Mouse (Mus musculus): ENCODE data around the gene 2010109A12Rik. TPM values are rescaled to one million over a fixed set of nuclear protein-coding genes. Genes with fewer than 3 reads are reported as not detected.

The 2010109A12Rik gene
- polyA plus RNA-seq, 2 experiments: 0.47 to 1.0 TPM

- Histone ChIP-seq H3K4me3 (replicated peaks; ENCODE audit: low read length) (peak overlapping the region; percentile 85), H3K36me3 (ENCODE audit: control insufficient read depth, insufficient read depth, low read length) (peaks cover 3% of the 10 kb centered on the region; the same call in 1 of the 2 replicates), H3K4me2 (replicated peaks; ENCODE audit: low read depth, low read length, severe bottlenecking) (peak overlapping the region; percentile 44), H3K9me3 (ENCODE audit: control insufficient read depth, low read length) (no peaks in the 10 kb centered on the region), H3K4me1 (ENCODE audit: control insufficient read depth, insufficient read depth, low read length) (peaks cover 16% of the 10 kb centered on the region), H3K27ac (replicated peaks; ENCODE audit: low read depth, low read length) (peak overlapping the region; percentile 93), H3K27me3 (ENCODE audit: control insufficient read depth, insufficient read depth, low read length) (no peaks in the 10 kb centered on the region), H3K9ac (ENCODE audit: low read depth, low read length, severe bottlenecking) (peak overlapping the region; percentile 95)
- DNase-seq (ENCODE audit: low spot score) (peak; percentile 75), ATAC-seq (ENCODE audit: low FRiP score, low read depth) (peak; percentile 1; the same call in 1 of the 2 replicates)
- under 1% methylated on average over 6 of the region's 6 CpGs for WGBS
- TF ChIP-seq POLR2A (IDR thresholded peaks at IDR 0.05; ENCODE audit: borderline replicate concordance, extremely low read depth, insufficient read depth, insufficient read length): no peak
These were observed 659 bp downstream of the 2010109A12Rik start for GRCm38 (mm10) chr5:93207006-93207348.

- no peaks in the 10 kb centered on the region for H3K9me3 ChIP-seq (ENCODE audit: control insufficient read depth, low read length)
- H3K4me3 ChIP-seq (replicated peaks; ENCODE audit: low read length): no peak overlapping the region
- no peak overlapping the region for H3K4me2 ChIP-seq (replicated peaks; ENCODE audit: low read depth, low read length, severe bottlenecking)
- ATAC-seq (ENCODE audit: low FRiP score, low read depth) (no peak), DNase-seq (ENCODE audit: low spot score) (no peak)
- WGBS: 33% methylated on average over 1 of the region's 1 CpGs
- H3K27me3 ChIP-seq (ENCODE audit: control insufficient read depth, insufficient read depth, low read length): no peaks in the 10 kb centered on the region
- peaks cover 16% of the 10 kb centered on the region for H3K4me1 ChIP-seq (ENCODE audit: control insufficient read depth, insufficient read depth, low read length)
- no peak overlapping the region for H3K9ac ChIP-seq (ENCODE audit: low read depth, low read length, severe bottlenecking)
- no peak for TF ChIP-seq POLR2A (IDR thresholded peaks at IDR 0.05; ENCODE audit: borderline replicate concordance, extremely low read depth, insufficient read depth, insufficient read length)
- H3K36me3 ChIP-seq (ENCODE audit: control insufficient read depth, insufficient read depth, low read length): no peaks in the 10 kb centered on the region
- H3K27ac ChIP-seq (replicated peaks; ENCODE audit: low read depth, low read length): peak overlapping the region; percentile 93
These were observed 1.2 kb downstream of the 2010109A12Rik start for GRCm38 (mm10) chr5:93207555-93207954.

- Histone ChIP-seq H3K9ac (ENCODE audit: low read depth, low read length, severe bottlenecking) (no peak overlapping the region), H3K9me3 (ENCODE audit: control insufficient read depth, low read length) (no peaks in the 10 kb centered on the region), H3K4me2 (replicated peaks; ENCODE audit: low read depth, low read length, severe bottlenecking) (no peak overlapping the region), H3K27me3 (ENCODE audit: control insufficient read depth, insufficient read depth, low read length) (no peaks in the 10 kb centered on the region), H3K27ac (replicated peaks; ENCODE audit: low read depth, low read length) (no peak overlapping the region), H3K4me1 (ENCODE audit: control insufficient read depth, insufficient read depth, low read length) (peaks cover 8% of the 10 kb centered on the region; the same call in 1 of the 2 replicates), H3K4me3 (replicated peaks; ENCODE audit: low read length) (no peak overlapping the region), H3K36me3 (ENCODE audit: control insufficient read depth, insufficient read depth, low read length) (no peaks in the 10 kb centered on the region)
- no peak for TF ChIP-seq POLR2A (IDR thresholded peaks at IDR 0.05; ENCODE audit: borderline replicate concordance, extremely low read depth, insufficient read depth, insufficient read length)
- WGBS: 85% methylated on average over 3 of the region's 3 CpGs
- ATAC-seq (ENCODE audit: low FRiP score, low read depth) (no peak), DNase-seq (ENCODE audit: low spot score) (no peak)
These were observed 12.1 kb downstream of the 2010109A12Rik start for GRCm38 (mm10) chr5:93218375-93218774.

- Histone ChIP-seq H3K9me3 (ENCODE audit: control insufficient read depth, low read length) (no peaks in the 10 kb centered on the region), H3K4me3 (replicated peaks; ENCODE audit: low read length) (no peak overlapping the region), H3K4me2 (replicated peaks; ENCODE audit: low read depth, low read length, severe bottlenecking) (0 out of 2 replicates have a peak overlapping the region, but pooled peaks have one; percentile 9), H3K36me3 (ENCODE audit: control insufficient read depth, insufficient read depth, low read length) (no peaks in the 10 kb centered on the region), H3K27me3 (ENCODE audit: control insufficient read depth, insufficient read depth, low read length) (no peaks in the 10 kb centered on the region), H3K4me1 (ENCODE audit: control insufficient read depth, insufficient read depth, low read length) (peaks cover 8% of the 10 kb centered on the region; the same call in 1 of the 2 replicates), H3K27ac (replicated peaks; ENCODE audit: low read depth, low read length) (no peak overlapping the region), H3K9ac (ENCODE audit: low read depth, low read length, severe bottlenecking) (no peak overlapping the region)
- ATAC-seq (ENCODE audit: low FRiP score, low read depth) (0 out of 2 replicates have a peak, but pooled peaks have one; percentile 12), DNase-seq (ENCODE audit: low spot score) (peak; percentile 66)
- TF ChIP-seq POLR2A (IDR thresholded peaks at IDR 0.05; ENCODE audit: borderline replicate concordance, extremely low read depth, insufficient read depth, insufficient read length): no peak
- 46% methylated on average over 3 of the region's 3 CpGs for WGBS
These were observed 15.3 kb downstream of the 2010109A12Rik start for GRCm38 (mm10) chr5:93221661-93222060.

- no peak for TF ChIP-seq POLR2A (IDR thresholded peaks at IDR 0.05; ENCODE audit: borderline replicate concordance, extremely low read depth, insufficient read depth, insufficient read length)
- no peaks in the 10 kb centered on the region for H3K36me3 ChIP-seq (ENCODE audit: control insufficient read depth, insufficient read depth, low read length)
- H3K27me3 ChIP-seq (ENCODE audit: control insufficient read depth, insufficient read depth, low read length): no peaks in the 10 kb centered on the region
- no peaks in the 10 kb centered on the region for H3K9me3 ChIP-seq (ENCODE audit: control insufficient read depth, low read length)
- ATAC-seq (ENCODE audit: low FRiP score, low read depth) (no peak), DNase-seq (ENCODE audit: low spot score) (no peak)
- peaks cover 8% of the 10 kb centered on the region; the same call in 1 of the 2 replicates for H3K4me1 ChIP-seq (ENCODE audit: control insufficient read depth, insufficient read depth, low read length)
- H3K4me3 ChIP-seq (replicated peaks; ENCODE audit: low read length): no peak overlapping the region
- WGBS: 77% methylated on average over 2 of the region's 2 CpGs
- H3K9ac ChIP-seq (ENCODE audit: low read depth, low read length, severe bottlenecking): no peak overlapping the region
- no peak overlapping the region for H3K4me2 ChIP-seq (replicated peaks; ENCODE audit: low read depth, low read length, severe bottlenecking)
- no peak overlapping the region for H3K27ac ChIP-seq (replicated peaks; ENCODE audit: low read depth, low read length)
These were observed 18.2 kb downstream of the 2010109A12Rik start for GRCm38 (mm10) chr5:93224549-93224948.
